Mouse (Mus musculus) cortical plate, adult 2 months (tissue): Measurements from ENCODE around the gene Sec22a. TPM values are rescaled to one million over a fixed set of nuclear protein-coding genes. Genes with fewer than 3 reads are reported as not detected.

Experiments
- H3K27ac ChIP-seq: fragments of 200-500 bp; 2 replicates; pipeline ENCODE4 v1.5.1; 2012; ENCODE audit warnings: low read length, control low read depth, inconsistent platforms; ENCODE audit not compliant: insufficient read depth
- H3K4me1 ChIP-seq: fragments of 200-500 bp; 2 replicates; pipeline ENCODE4 v1.6.1; 2011; ENCODE audit warnings: low read length; ENCODE audit not compliant: control insufficient read depth, insufficient read depth
- H3K4me3 ChIP-seq: fragments of 200-500 bp; 2 replicates; pipeline ENCODE4 v1.5.1; 2011; ENCODE audit warnings: mild to moderate bottlenecking, low read length, control low read depth; ENCODE audit not compliant: insufficient read depth
- CTCF ChIP-seq: fragments of 200-500 bp; IDR thresholded peaks from 2 replicates; pipeline ENCODE4 v1.5.1; 2011; ENCODE audit warnings: mild to moderate bottlenecking, control low read depth, low read length; ENCODE audit not compliant: insufficient read depth; ENCODE audit errors: extremely low read depth
- POLR2A ChIP-seq: fragments of 200-500 bp; IDR thresholded peaks from 2 replicates; pipeline ENCODE4 v1.6.1; 2011; ENCODE audit warnings: mild to moderate bottlenecking, low read length, control low read depth; ENCODE audit not compliant: insufficient read depth; ENCODE audit errors: extremely low read depth
- polyA plus RNA-seq: library from polyadenylated mRNA; depleted of rRNA; stranded (reverse); fragments of >200 nt; gene quantifications from 2 replicates; pipeline ENCODE4 v1.2.3, GENCODE M21; 2012; rRNA removed

The Sec22a gene
- 17.5 and 17.9 TPM in 2 replicates for polyA plus RNA-seq

DNA sequence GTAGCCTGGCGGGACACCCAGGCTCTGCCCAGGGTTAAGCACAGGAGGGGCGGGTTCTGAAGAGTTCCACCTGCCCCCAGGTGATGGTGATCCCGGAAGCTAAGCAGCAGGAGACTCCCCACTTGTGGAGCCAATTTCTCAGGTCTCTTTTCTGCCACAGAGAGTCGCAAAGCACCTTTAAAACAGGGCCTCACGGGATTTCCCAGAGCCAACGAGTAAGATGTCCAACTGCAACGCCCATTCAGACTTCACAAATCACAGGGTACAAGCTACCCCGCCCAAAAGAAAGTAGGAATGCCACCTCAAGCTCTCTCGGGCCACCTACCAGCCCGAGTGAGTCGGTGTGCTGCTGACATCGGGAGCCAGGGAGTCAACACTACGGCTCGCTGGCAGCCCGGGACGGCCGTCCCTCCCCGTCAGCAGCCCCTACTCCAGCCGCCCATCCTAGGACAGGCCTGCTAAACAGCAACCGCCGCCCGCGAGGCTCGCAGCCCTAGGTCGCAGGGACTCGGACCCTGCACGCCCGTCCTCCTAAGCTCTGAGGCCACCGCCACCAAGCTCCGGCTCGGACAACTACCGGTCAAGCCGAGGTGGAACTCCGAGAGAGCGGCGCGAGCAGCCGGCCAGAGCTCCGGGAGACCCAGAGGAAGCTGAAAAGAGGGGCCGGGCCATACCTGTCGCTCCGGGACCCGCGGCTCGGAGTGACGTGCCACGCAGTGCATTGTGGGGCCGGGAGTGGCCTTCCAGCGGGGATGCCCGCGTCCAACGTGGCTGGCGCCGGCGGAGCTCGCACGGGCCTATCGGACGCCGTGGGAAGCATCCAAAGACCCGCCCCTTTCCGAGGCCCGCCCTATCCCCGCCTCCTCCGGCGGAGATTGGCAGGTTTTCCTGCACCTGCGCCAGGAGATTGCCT, at the start of gene Sec22a:
Gene Sec22a (minus strand): TSS at position 769 of the 913 bp plus-strand sequence.
- peak within 1 kb of the TSS; percentile 68 for H3K4me3 ChIP-seq
- TF ChIP-seq CTCF = no peak
- peak; percentile 60; the same call in 1 of the 2 replicates for TF ChIP-seq POLR2A
- H3K4me1 ChIP-seq = no peaks in the 10 kb centered on the region
- H3K27ac ChIP-seq = peak within 1 kb of the TSS; percentile 11; the same call in 1 of the 2 replicates

DNA sequence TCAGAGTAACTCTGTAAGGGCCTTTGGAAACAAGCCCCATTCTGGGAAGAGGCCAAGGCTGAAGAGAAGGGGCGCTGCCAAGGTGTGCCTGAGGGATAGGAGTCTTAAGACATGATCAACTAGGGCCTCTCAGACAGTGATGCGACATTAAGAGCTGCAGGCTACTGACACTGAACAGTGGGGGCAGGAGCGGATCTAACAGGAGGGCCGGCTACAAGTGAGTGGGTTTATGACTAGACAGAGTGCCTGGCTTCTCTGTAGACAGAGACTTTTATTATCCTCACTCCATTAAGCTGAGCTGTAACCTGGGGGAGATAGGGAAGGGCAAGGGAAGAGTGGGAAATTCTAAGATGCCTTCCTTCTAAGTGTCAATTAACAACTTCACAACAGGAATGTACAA, 43.0 kb upstream of the Sec22a start:
- Histone ChIP-seq H3K4me3 (no peak overlapping the region), H3K27ac (no peak overlapping the region), H3K4me1 (no peaks in the 10 kb centered on the region)
- no peak for TF ChIP-seq POLR2A

DNA sequence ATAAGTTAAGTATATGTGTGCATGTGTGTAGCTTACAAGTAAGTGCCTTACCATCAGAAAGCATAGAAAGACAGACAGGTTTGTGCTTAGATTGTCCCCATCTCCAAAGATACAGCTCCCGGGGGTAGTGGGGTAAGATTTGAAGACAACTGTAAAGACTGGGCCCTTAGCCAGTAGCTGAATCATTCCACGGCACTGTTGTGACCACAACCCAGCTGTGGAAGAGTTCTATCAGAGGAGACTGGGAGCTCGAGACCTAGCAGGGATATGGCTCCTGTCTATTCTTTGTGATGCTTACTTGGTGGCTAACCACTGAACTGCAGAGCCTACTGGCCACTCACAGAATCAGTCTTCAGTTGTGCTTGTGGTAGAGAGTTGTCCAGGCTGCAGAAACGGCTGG, 42.4 kb upstream of the Sec22a start:
- H3K4me3 ChIP-seq = no peak overlapping the region
- H3K27ac ChIP-seq = no peak overlapping the region
- no peak for TF ChIP-seq POLR2A
- TF ChIP-seq CTCF = no peak
- no peaks in the 10 kb centered on the region for H3K4me1 ChIP-seq

DNA sequence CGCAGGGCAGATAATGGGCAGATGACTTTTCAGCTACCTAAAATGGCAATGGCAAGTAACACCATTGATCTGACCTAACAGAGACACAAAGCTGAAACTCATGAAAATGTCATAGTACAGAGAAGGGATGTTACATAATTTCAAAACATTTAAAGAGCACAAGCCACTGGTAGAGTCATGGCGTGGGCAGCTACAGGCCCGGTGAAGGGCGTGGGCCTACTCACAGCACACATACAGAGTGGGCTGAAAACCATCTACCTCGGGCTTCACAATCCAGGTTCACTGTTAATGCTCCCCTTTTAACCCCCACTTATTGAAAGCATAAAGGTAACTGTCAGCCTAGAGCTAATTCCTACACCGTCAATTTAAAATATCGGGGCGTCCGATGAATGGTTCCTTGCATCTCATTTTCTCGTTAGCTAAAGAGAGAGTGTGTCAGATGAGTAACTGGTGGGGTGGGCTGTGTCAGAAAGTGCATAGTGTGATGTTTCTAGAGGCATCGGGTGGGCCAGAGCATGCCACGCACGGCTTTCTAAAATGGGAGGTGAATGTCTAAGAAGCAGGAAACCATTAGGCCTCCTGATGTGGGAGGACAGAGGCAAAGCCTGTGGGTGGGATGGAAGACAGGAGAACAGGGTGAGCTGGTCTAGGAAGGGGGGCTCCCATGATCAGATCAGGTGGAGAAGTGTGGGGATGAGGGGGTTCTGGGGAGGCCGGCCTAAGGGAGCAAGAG, 41.8 kb upstream of the Sec22a start:
- no peak overlapping the region for H3K27ac ChIP-seq
- no peak for TF ChIP-seq POLR2A
- no peak for TF ChIP-seq CTCF
- no peaks in the 10 kb centered on the region for H3K4me1 ChIP-seq
- H3K4me3 ChIP-seq = no peak overlapping the region

DNA sequence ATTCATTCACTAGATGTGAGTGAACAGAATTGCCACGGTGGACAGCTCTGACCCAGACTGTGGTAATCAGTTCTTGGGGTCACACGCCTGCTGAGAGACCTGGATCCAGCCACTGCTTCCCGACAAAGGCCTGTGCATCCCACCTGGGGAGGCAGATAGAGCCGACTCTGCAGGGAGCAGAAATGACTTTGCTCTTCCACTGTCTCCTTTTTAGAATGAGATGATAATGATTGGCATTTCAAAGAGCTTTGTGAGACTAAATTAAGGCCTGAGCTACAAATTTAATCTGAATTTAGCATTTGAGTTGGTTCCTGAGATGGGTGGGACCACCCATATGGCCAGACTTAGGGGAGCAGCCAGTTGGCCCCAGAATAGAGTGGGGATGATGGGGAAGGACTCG, 41.1 kb upstream of the Sec22a start:
- Histone ChIP-seq H3K4me3 (no peak overlapping the region), H3K4me1 (no peaks in the 10 kb centered on the region), H3K27ac (no peak overlapping the region)
- TF ChIP-seq POLR2A (no peak), CTCF (no peak)

DNA sequence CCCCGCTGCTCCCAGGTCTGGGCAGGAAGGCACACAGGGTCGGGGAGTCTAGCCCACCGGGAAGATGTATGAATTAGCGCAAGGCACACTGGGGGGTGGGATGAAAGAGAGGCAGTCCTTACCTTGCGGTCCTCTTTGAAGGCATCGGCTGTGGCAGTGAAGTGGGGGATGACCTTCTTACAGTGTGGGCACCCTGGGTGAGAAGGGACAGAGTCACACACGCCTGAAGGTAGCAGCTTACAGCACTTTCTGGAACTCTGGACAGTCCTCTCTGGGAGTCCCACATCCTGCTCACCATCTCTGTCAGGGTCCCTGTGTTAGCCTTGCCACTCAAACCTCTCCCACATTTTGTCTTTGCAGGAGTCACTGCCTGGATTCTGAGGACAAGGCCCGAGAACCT, 40.2 kb upstream of the Sec22a start:
- TF ChIP-seq CTCF (no peak), POLR2A (no peak)
- no peak overlapping the region for H3K27ac ChIP-seq
- no peak overlapping the region for H3K4me3 ChIP-seq
- H3K4me1 ChIP-seq = no peaks in the 10 kb centered on the region

DNA sequence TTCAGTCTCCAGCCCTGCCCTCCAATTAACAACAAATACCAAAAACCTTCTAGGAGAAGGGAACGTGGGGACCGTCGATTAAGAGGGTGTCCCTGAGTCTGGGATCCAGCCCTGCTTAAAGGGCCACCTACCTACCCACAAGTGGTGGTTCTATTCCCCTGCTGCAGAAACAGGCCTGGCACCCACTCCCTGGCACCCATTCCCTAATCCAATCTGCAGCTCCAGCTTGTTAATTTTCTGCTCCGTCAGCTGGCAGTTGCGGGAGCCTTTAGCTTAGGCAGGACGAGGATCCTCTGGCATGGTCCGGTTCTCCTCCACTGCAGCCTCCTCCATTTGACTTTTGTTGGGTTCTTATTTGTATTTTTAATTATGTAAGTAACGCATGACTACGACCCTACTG, 39.6 kb upstream of the Sec22a start:
- Histone ChIP-seq H3K4me1 (no peaks in the 10 kb centered on the region), H3K27ac (no peak overlapping the region), H3K4me3 (no peak overlapping the region)
- TF ChIP-seq POLR2A (no peak), CTCF (no peak)

DNA sequence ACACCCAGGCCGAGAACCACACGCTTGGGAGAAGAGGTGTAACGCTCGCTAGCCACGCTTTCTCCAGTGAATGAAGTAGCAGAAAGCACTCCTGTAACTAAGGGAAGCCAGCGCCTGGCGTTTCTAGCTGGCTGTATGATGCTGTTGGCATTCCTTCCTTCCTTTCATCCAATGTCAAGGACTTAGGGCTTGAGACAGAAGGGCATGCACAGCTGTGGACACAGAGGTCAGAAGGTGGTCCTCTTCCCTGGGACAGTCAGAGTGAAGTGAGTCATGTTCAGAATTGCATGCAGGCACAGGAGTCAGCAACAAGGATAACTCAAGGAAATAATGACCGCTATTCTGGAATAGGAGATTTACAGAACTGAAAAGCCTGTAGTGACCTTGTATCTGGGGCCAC, 29.1 kb upstream of the Sec22a start:
- TF ChIP-seq CTCF (no peak), POLR2A (no peak)
- H3K4me3 ChIP-seq = no peak overlapping the region
- H3K4me1 ChIP-seq = no peaks in the 10 kb centered on the region
- no peak overlapping the region for H3K27ac ChIP-seq

DNA sequence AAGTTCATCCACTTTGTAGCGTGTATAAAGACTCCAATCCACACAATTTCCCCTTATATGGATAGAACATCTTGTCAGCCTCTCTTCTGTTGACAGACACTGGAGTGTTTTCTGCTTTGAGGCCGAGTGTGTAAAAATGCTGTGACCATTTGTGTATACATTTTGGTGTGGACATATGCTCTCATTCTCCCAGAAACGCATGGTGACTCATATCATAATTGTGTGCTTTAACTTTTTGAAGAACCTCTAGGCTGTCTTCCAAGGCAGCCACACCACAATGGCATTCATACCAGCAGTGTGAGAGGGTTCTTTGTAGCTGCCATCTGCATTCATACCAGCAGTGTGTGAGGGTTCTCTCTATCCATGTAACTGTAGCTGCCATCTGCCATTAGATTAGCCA, 21.9 kb upstream of the Sec22a start:
- Histone ChIP-seq H3K4me1 (no peaks in the 10 kb centered on the region), H3K4me3 (no peak overlapping the region), H3K27ac (no peak overlapping the region)
- TF ChIP-seq POLR2A (no peak), CTCF (no peak)
